Mouse (Mus musculus): ENCODE measurements around the gene Zfand3.

- TF ChIP-seq POLR2A (IDR thresholded peaks at IDR 0.05; ENCODE audit: borderline replicate concordance, extremely low read depth, low read depth, low read length): no peak
- no peak for TF ChIP-seq CTCF (IDR thresholded peaks at IDR 0.05; ENCODE audit: insufficient read depth, low read length)
Observed at GRCm38 (mm10) chr17:30086695-30087094, 82.2 kb downstream of the Zfand3 start.
